Mouse (Mus musculus): ENCODE data around the gene Plekha7.

- TF ChIP-seq CTCF (IDR thresholded peaks at IDR 0.05; ENCODE audit: extremely low read depth, insufficient read depth, insufficient read length, insufficient replicate concordance) (no peak), POLR2A (IDR thresholded peaks at IDR 0.05; ENCODE audit: low read depth, low read length) (no peak)
Observed at GRCm38 (mm10) chr7:116242810-116243209, 65.4 kb downstream of the Plekha7 start.
